Mouse (Mus musculus) liver, embryonic 13.5 days (tissue): ENCODE measurements at regions not wholly inside any gene's neighbourhood (a gene's known extent, or its start where the extent isn't known, plus 50 kb on each side); places are given as distances from the start of the nearest gene placed in this dataset.

Source experiments
- ATAC-seq: fragments of 200-750 bp; cut with Nextera tagmentation; 2 replicates; pipeline ENCODE4 v1.8.0; 2017; ENCODE audit warnings: low read depth, mild to moderate bottlenecking, moderate number of reproducible peaks, moderate library complexity
- DNase-seq: peaks from one replicate; pipeline ENCODE4 v3.0.0; 2022
- H3K27ac ChIP-seq: fragments of 300-500 bp; sonication (generic); 2 replicates; pipeline ENCODE4 v1.5.1; 2015; ENCODE audit warnings: moderate library complexity, mild to moderate bottlenecking, inconsistent platforms
- H3K27me3 ChIP-seq: fragments of 300-500 bp; sonication (generic); 2 replicates; pipeline ENCODE4 v1.6.1; 2015; ENCODE audit warnings: mild to moderate bottlenecking, inconsistent platforms
- H3K36me3 ChIP-seq: fragments of 300-500 bp; sonication (generic); 2 replicates; pipeline ENCODE4 v1.6.1; 2015; ENCODE audit warnings: mild to moderate bottlenecking, inconsistent platforms
- H3K4me1 ChIP-seq: fragments of 300-500 bp; sonication (generic); replicated peaks from 2 replicates; pipeline ENCODE4 v1.6.1; 2015; ENCODE audit warnings: inconsistent platforms
- H3K4me2 ChIP-seq: fragments of 300-500 bp; sonication (generic); 2 replicates; pipeline ENCODE4 v1.6.1; 2015; ENCODE audit warnings: inconsistent platforms, mild to moderate bottlenecking, moderate library complexity
- H3K4me3 ChIP-seq: fragments of 300-500 bp; sonication (generic); replicated peaks from 2 replicates; pipeline ENCODE4 v1.5.1; 2015; ENCODE audit warnings: mild to moderate bottlenecking, inconsistent platforms
- H3K9ac ChIP-seq: fragments of 300-500 bp; sonication (generic); 2 replicates; pipeline ENCODE4 v1.6.1; 2015; ENCODE audit warnings: mild to moderate bottlenecking, inconsistent platforms
- H3K9me3 ChIP-seq: fragments of 300-500 bp; sonication (generic); replicated peaks from 2 replicates; pipeline ENCODE4 v1.6.1; 2016; ENCODE audit warnings: inconsistent platforms
- whole genome bisulfite sequencing: fragments of 180-500 bp; shearing (Covaris S2); methylation state at CpG from one replicate; pipeline ENCODE4 v1.1.7; 2015; ENCODE audit not compliant: insufficient replicate concordance; 5-methylcytosine and 5-hydroxymethylcytosine counted together

GRCm38 (mm10) chr13:37579775-37580174 lies 198.4 kb upstream of the Rreb1 start:
- Histone ChIP-seq H3K4me2 (no peak overlapping the region), H3K9me3 (no peaks in the 10 kb centered on the region), H3K36me3 (no peaks in the 10 kb centered on the region), H3K27me3 (no peaks in the 10 kb centered on the region), H3K27ac (no peak overlapping the region), H3K4me3 (no peak overlapping the region), H3K4me1 (no peaks in the 10 kb centered on the region), H3K9ac (no peak overlapping the region)
- no peak for DNase-seq
- ATAC-seq: no peak
- WGBS: 57% methylated on average over 11 of the region's 11 CpGs

GRCm38 (mm10) chr13:37580806-37581205 lies 197.4 kb upstream of the Rreb1 start:
- no peak for ATAC-seq
- Histone ChIP-seq H3K9me3 (no peaks in the 10 kb centered on the region), H3K27me3 (no peaks in the 10 kb centered on the region), H3K4me2 (no peak overlapping the region), H3K27ac (no peak overlapping the region), H3K9ac (no peak overlapping the region), H3K36me3 (no peaks in the 10 kb centered on the region), H3K4me3 (no peak overlapping the region), H3K4me1 (no peaks in the 10 kb centered on the region)
- DNase-seq: no peak
- 12% methylated on average over 2 of the region's 2 CpGs for WGBS

- 47% methylated on average over 6 of the region's 6 CpGs for WGBS
- Histone ChIP-seq H3K4me3 (no peak overlapping the region), H3K4me2 (no peak overlapping the region), H3K9me3 (no peaks in the 10 kb centered on the region), H3K27me3 (no peaks in the 10 kb centered on the region), H3K4me1 (no peaks in the 10 kb centered on the region), H3K36me3 (no peaks in the 10 kb centered on the region), H3K27ac (no peak overlapping the region), H3K9ac (no peak overlapping the region)
- no peak for ATAC-seq
- no peak for DNase-seq
Observed at GRCm38 (mm10) chr13:37581374-37581773, 196.8 kb upstream of the Rreb1 start.

GRCm38 (mm10) chr13:37585476-37585875 lies 192.7 kb upstream of the Rreb1 start:
- Histone ChIP-seq H3K27ac (no peak overlapping the region), H3K4me3 (no peak overlapping the region), H3K9ac (no peak overlapping the region), H3K9me3 (no peaks in the 10 kb centered on the region), H3K36me3 (no peaks in the 10 kb centered on the region), H3K4me1 (no peaks in the 10 kb centered on the region), H3K27me3 (no peaks in the 10 kb centered on the region), H3K4me2 (no peak overlapping the region)
- 57% methylated on average over 5 of the region's 5 CpGs for WGBS
- DNase-seq (no peak), ATAC-seq (no peak)

- Histone ChIP-seq H3K9ac (no peak overlapping the region), H3K27me3 (no peaks in the 10 kb centered on the region), H3K9me3 (no peaks in the 10 kb centered on the region), H3K4me3 (no peak overlapping the region), H3K4me1 (no peaks in the 10 kb centered on the region), H3K4me2 (no peak overlapping the region), H3K36me3 (no peaks in the 10 kb centered on the region), H3K27ac (no peak overlapping the region)
- DNase-seq: no peak
- ATAC-seq: no peak
- WGBS: 48% methylated on average over 4 of the region's 4 CpGs
Observed at GRCm38 (mm10) chr13:37586511-37586910, 191.7 kb upstream of the Rreb1 start.

GRCm38 (mm10) chr13:37587911-37588310 lies 190.3 kb upstream of the Rreb1 start:
- ATAC-seq (no peak), DNase-seq (no peak)
- H3K4me3 ChIP-seq: no peak overlapping the region
- H3K9me3 ChIP-seq: no peaks in the 10 kb centered on the region
- H3K4me1 ChIP-seq: no peaks in the 10 kb centered on the region
- no peak overlapping the region for H3K4me2 ChIP-seq
- no peaks in the 10 kb centered on the region for H3K27me3 ChIP-seq
- no peaks in the 10 kb centered on the region for H3K36me3 ChIP-seq
- 84% methylated on average over 3 of the region's 3 CpGs for WGBS
- no peak overlapping the region for H3K9ac ChIP-seq
- H3K27ac ChIP-seq: no peak overlapping the region

- H3K27ac ChIP-seq: no peak overlapping the region
- H3K36me3 ChIP-seq: no peaks in the 10 kb centered on the region
- H3K4me1 ChIP-seq: no peaks in the 10 kb centered on the region
- ATAC-seq (no peak), DNase-seq (no peak)
- H3K9ac ChIP-seq: no peak overlapping the region
- H3K4me3 ChIP-seq: no peak overlapping the region
- H3K27me3 ChIP-seq: no peaks in the 10 kb centered on the region
- H3K4me2 ChIP-seq: no peak overlapping the region
- WGBS: 69% methylated on average over 8 of the region's 8 CpGs
- no peaks in the 10 kb centered on the region for H3K9me3 ChIP-seq
Observed at GRCm38 (mm10) chr13:37588528-37589176, 189.5 kb upstream of the Rreb1 start.

- DNase-seq (no peak), ATAC-seq (no peak)
- Histone ChIP-seq H3K27me3 (no peaks in the 10 kb centered on the region), H3K36me3 (no peaks in the 10 kb centered on the region), H3K9me3 (no peaks in the 10 kb centered on the region), H3K4me1 (0 out of 2 replicates have a peak, but pooled peaks cover 3% of the 10 kb centered on the region), H3K9ac (no peak overlapping the region), H3K4me3 (no peak overlapping the region), H3K4me2 (no peak overlapping the region), H3K27ac (no peak overlapping the region)
- 58% methylated on average over 5 of the region's 5 CpGs for WGBS
Observed at GRCm38 (mm10) chr13:37592149-37592548, 186.1 kb upstream of the Rreb1 start.

GRCm38 (mm10) chr13:37595196-37595595 lies 183.0 kb upstream of the Rreb1 start:
- Histone ChIP-seq H3K4me2 (no peak overlapping the region), H3K9me3 (no peaks in the 10 kb centered on the region), H3K27me3 (no peaks in the 10 kb centered on the region), H3K9ac (no peak overlapping the region), H3K4me1 (0 out of 2 replicates have a peak, but pooled peaks cover 10% of the 10 kb centered on the region), H3K4me3 (no peak overlapping the region), H3K27ac (peak overlapping the region; percentile 53), H3K36me3 (no peaks in the 10 kb centered on the region)
- ATAC-seq (0 out of 2 replicates have a peak, but pooled peaks have one; percentile 20), DNase-seq (no peak)
- WGBS: 19% methylated on average over 8 of the region's 8 CpGs

GRCm38 (mm10) chr13:37597575-37597974 lies 180.6 kb upstream of the Rreb1 start:
- no peak for DNase-seq
- 53% methylated on average over 8 of the region's 8 CpGs for WGBS
- H3K4me2 ChIP-seq: no peak overlapping the region
- ATAC-seq: peak; percentile 41; the same call in 1 of the 2 replicates
- H3K4me3 ChIP-seq: no peak overlapping the region
- no peaks in the 10 kb centered on the region for H3K27me3 ChIP-seq
- H3K9ac ChIP-seq: no peak overlapping the region
- H3K27ac ChIP-seq: 0 out of 2 replicates have a peak overlapping the region, but pooled peaks have one; percentile 9
- H3K9me3 ChIP-seq: no peaks in the 10 kb centered on the region
- peaks cover 15% of the 10 kb centered on the region; the same call in 1 of the 2 replicates for H3K4me1 ChIP-seq
- no peaks in the 10 kb centered on the region for H3K36me3 ChIP-seq

GRCm38 (mm10) chr13:37598165-37598775 lies 179.9 kb upstream of the Rreb1 start:
- Histone ChIP-seq H3K4me1 (peaks cover 15% of the 10 kb centered on the region; the same call in 1 of the 2 replicates), H3K27ac (0 out of 2 replicates have a peak overlapping the region, but pooled peaks have one; percentile 9), H3K36me3 (no peaks in the 10 kb centered on the region), H3K27me3 (no peaks in the 10 kb centered on the region), H3K9me3 (no peaks in the 10 kb centered on the region), H3K9ac (no peak overlapping the region), H3K4me3 (no peak overlapping the region), H3K4me2 (no peak overlapping the region)
- DNase-seq (no peak), ATAC-seq (no peak)
- 64% methylated on average over 10 of the region's 10 CpGs for WGBS

GRCm38 (mm10) chr13:37599679-37600078 lies 178.5 kb upstream of the Rreb1 start:
- Histone ChIP-seq H3K9ac (no peak overlapping the region), H3K27ac (no peak overlapping the region), H3K9me3 (no peaks in the 10 kb centered on the region), H3K27me3 (no peaks in the 10 kb centered on the region), H3K4me3 (no peak overlapping the region), H3K4me2 (no peak overlapping the region), H3K36me3 (no peaks in the 10 kb centered on the region), H3K4me1 (peaks cover 15% of the 10 kb centered on the region; the same call in 1 of the 2 replicates)
- 65% methylated on average over 1 of the region's 1 CpGs for WGBS
- no peak for DNase-seq
- ATAC-seq: no peak
